Mouse (Mus musculus) C2C12 (cell line): ENCODE data around the gene Map6.
A peak's percentile ranks its signal among the peaks of the same experiment; 100 is the strongest.

Source experiments
- CEBPB ChIP-seq: IDR thresholded peaks from one replicate; pipeline ENCODE4 v1.6.1; 2011; ENCODE audit warnings: low read depth, mild to moderate bottlenecking, control low read depth, moderate library complexity
- CTCF ChIP-seq: IDR thresholded peaks from one replicate; pipeline ENCODE4 v1.5.1; 2011; ENCODE audit not compliant: control insufficient read depth, insufficient read depth, insufficient read length
- FOSL1 ChIP-seq: IDR thresholded peaks from one replicate; pipeline ENCODE4 v1.8.0; 2011; ENCODE audit warnings: mild to moderate bottlenecking, low read length; ENCODE audit not compliant: poor library complexity, insufficient read depth, severe bottlenecking
- MAX ChIP-seq: IDR thresholded peaks from one replicate; pipeline ENCODE4 v1.6.1; 2011; ENCODE audit warnings: mild to moderate bottlenecking, control low read depth
- MYOD1 ChIP-seq: IDR thresholded peaks from one replicate; pipeline ENCODE4 v1.6.1; 2011; ENCODE audit warnings: low read depth; ENCODE audit not compliant: control insufficient read depth, insufficient read length
- MYOG ChIP-seq: IDR thresholded peaks from one replicate; pipeline ENCODE4 v1.6.1; 2011; ENCODE audit not compliant: control insufficient read depth, insufficient read length; ENCODE audit errors: extremely low read depth
- USF1 ChIP-seq: IDR thresholded peaks from one replicate; pipeline ENCODE4 v1.6.1; 2011; ENCODE audit warnings: low read depth, mild to moderate bottlenecking, control low read depth, moderate library complexity

- no peak for TF ChIP-seq CTCF
- peak; percentile 93 for TF ChIP-seq MYOD1
- no peak for TF ChIP-seq FOSL1
- no peak for TF ChIP-seq CEBPB
- TF ChIP-seq MAX: peak; percentile 33
- no peak for TF ChIP-seq USF1
- TF ChIP-seq MYOG: no peak
These were observed 94.9 kb downstream of the Map6 start for GRCm38 (mm10) chr7:99362137-99362536.
